Mouse (Mus musculus) midbrain, postnatal 0 days (tissue): ENCODE results near the gene Ssh2. TPM values are rescaled to one million over a fixed set of nuclear protein-coding genes. Genes with fewer than 3 reads are reported as not detected.

Source experiments
- ATAC-seq: fragments of 200-750 bp; cut with Nextera tagmentation; 2 replicates; pipeline ENCODE4 v1.8.0; 2017; ENCODE audit warnings: moderate number of reproducible peaks, mild to moderate bottlenecking, moderate TSS enrichment, moderate library complexity; ENCODE audit not compliant: low FRiP score
- DNase-seq: peaks from one replicate; pipeline ENCODE4 v3.0.0-alpha.2; 2015; ENCODE audit warnings: low spot score
- H3K27ac ChIP-seq: fragments of 300-500 bp; sonication (generic); 2 replicates; pipeline ENCODE4 v1.5.1; 2014; ENCODE audit warnings: low read depth, mild to moderate bottlenecking, low read length, mixed read lengths
- H3K27me3 ChIP-seq: fragments of 300-500 bp; sonication (generic); 2 replicates; pipeline ENCODE4 v1.6.1; 2014; ENCODE audit warnings: low read length, control low read depth, mixed read lengths; ENCODE audit not compliant: insufficient read depth
- H3K36me3 ChIP-seq: fragments of 300-500 bp; sonication (generic); 2 replicates; pipeline ENCODE4 v1.6.1; 2014; ENCODE audit warnings: low read length, control low read depth, mixed read lengths; ENCODE audit not compliant: insufficient read depth
- H3K4me1 ChIP-seq: fragments of 300-500 bp; sonication (generic); 2 replicates; pipeline ENCODE4 v1.6.1; 2014; ENCODE audit warnings: mild to moderate bottlenecking, control low read depth, antibody characterized with exemption, low read length, mixed read lengths; ENCODE audit not compliant: insufficient read depth
- H3K4me2 ChIP-seq: fragments of 300-500 bp; sonication (generic); 2 replicates; pipeline ENCODE4 v1.6.1; 2014; ENCODE audit warnings: low read depth, mild to moderate bottlenecking, low read length, mixed read lengths; ENCODE audit not compliant: poor library complexity, severe bottlenecking
- H3K4me3 ChIP-seq: fragments of 300-500 bp; sonication (generic); 2 replicates; pipeline ENCODE4 v1.5.1; 2014; ENCODE audit warnings: low read depth, mild to moderate bottlenecking, low read length, moderate library complexity
- H3K9ac ChIP-seq: fragments of 300-500 bp; sonication (generic); replicated peaks from 2 replicates; pipeline ENCODE4 v1.6.1; 2014; ENCODE audit warnings: mild to moderate bottlenecking, low read length, moderate library complexity, mixed read lengths; ENCODE audit not compliant: poor library complexity, severe bottlenecking
- H3K9me3 ChIP-seq: fragments of 300-500 bp; sonication (generic); 2 replicates; pipeline ENCODE4 v1.6.1; 2016; ENCODE audit warnings: low read length, control low read depth
- CTCF ChIP-seq: IDR thresholded peaks from 2 replicates; pipeline ENCODE4 v1.5.1; 2016; ENCODE audit warnings: antibody characterized with exemption, mild to moderate bottlenecking
- WGBS: fragments of 180-500 bp; shearing (Covaris S2); extraction: QIAGEN DNeasy Blood & Tissue Kit; methylation state at CpG from one replicate; pipeline ENCODE4 v1.1.7; 2014; 5-methylcytosine and 5-hydroxymethylcytosine counted together
- polyA plus RNA-seq: library from polyadenylated mRNA; unstranded; fragments of >200 nt; fragmentation: Nextera tagmentation; extraction: Ambion mirVana; gene quantifications from 2 replicates; pipeline ENCODE4 v1.2.1, GENCODE M21; 2015
- total RNA-seq: library from RNA; depleted of rRNA; stranded (reverse); fragments of >200 nt; gene quantifications from 2 replicates; pipeline ENCODE4 v1.2.3, GENCODE M21; 2014

Ssh2 gene
- total and polyA plus RNA-seq, 2 experiments from 2014 or later: 14.5 to 43.2 TPM

- no peaks in the 10 kb centered on the region for H3K27me3 ChIP-seq
- no peak overlapping the region for H3K27ac ChIP-seq
- H3K4me1 ChIP-seq: no peaks in the 10 kb centered on the region
- H3K4me2 ChIP-seq: no peak overlapping the region
- H3K36me3 ChIP-seq: peaks cover 24% of the 10 kb centered on the region
- no peak for DNase-seq
- 95% methylated on average over 7 of the region's 7 CpGs for WGBS
- H3K9ac ChIP-seq: no peak overlapping the region
- no peak for ATAC-seq
- no peak for TF ChIP-seq CTCF
- H3K4me3 ChIP-seq: no peak overlapping the region
- no peaks in the 10 kb centered on the region for H3K9me3 ChIP-seq
Measured at GRCm38 (mm10) chr11:77449224-77449623, 233.1 kb downstream of the Ssh2 start.

- no peak for DNase-seq
- Histone ChIP-seq H3K27me3 (no peaks in the 10 kb centered on the region), H3K9me3 (no peaks in the 10 kb centered on the region), H3K27ac (no peak overlapping the region), H3K4me2 (no peak overlapping the region), H3K9ac (no peak overlapping the region), H3K4me1 (no peaks in the 10 kb centered on the region), H3K36me3 (peaks cover 38% of the 10 kb centered on the region), H3K4me3 (no peak overlapping the region)
- no peak for ATAC-seq
- 99% methylated on average over 2 of the region's 2 CpGs for WGBS
- no peak for TF ChIP-seq CTCF
Measured at GRCm38 (mm10) chr11:77451670-77452069, 235.6 kb downstream of the Ssh2 start.

GRCm38 (mm10) chr11:77453388-77453787 lies 237.3 kb downstream of the Ssh2 start:
- H3K27ac ChIP-seq: no peak overlapping the region
- H3K9ac ChIP-seq: no peak overlapping the region
- H3K36me3 ChIP-seq: peaks cover 40% of the 10 kb centered on the region
- 98% methylated on average over 2 of the region's 2 CpGs for WGBS
- H3K4me1 ChIP-seq: no peaks in the 10 kb centered on the region
- TF ChIP-seq CTCF: no peak
- no peaks in the 10 kb centered on the region for H3K9me3 ChIP-seq
- DNase-seq (no peak), ATAC-seq (no peak)
- H3K4me3 ChIP-seq: no peak overlapping the region
- no peaks in the 10 kb centered on the region for H3K27me3 ChIP-seq
- no peak overlapping the region for H3K4me2 ChIP-seq

GRCm38 (mm10) chr11:77455770-77456510 lies 239.9 kb downstream of the Ssh2 start:
- Histone ChIP-seq H3K4me1 (no peaks in the 10 kb centered on the region), H3K9ac (no peak overlapping the region), H3K4me2 (no peak overlapping the region), H3K9me3 (no peaks in the 10 kb centered on the region), H3K27ac (no peak overlapping the region), H3K36me3 (peaks cover 24% of the 10 kb centered on the region), H3K27me3 (peaks cover 4% of the 10 kb centered on the region; the same call in 1 of the 2 replicates), H3K4me3 (no peak overlapping the region)
- TF ChIP-seq CTCF: no peak
- no peak for DNase-seq
- ATAC-seq: no peak
- 90% methylated on average over 9 of the region's 9 CpGs for WGBS

- Histone ChIP-seq H3K9ac (no peak overlapping the region), H3K36me3 (peaks cover 24% of the 10 kb centered on the region), H3K9me3 (no peaks in the 10 kb centered on the region), H3K4me3 (no peak overlapping the region), H3K27me3 (peaks cover 9% of the 10 kb centered on the region; the same call in 1 of the 2 replicates), H3K4me2 (no peak overlapping the region), H3K4me1 (no peaks in the 10 kb centered on the region), H3K27ac (no peak overlapping the region)
- ATAC-seq: no peak
- TF ChIP-seq CTCF: no peak
- DNase-seq: peak; percentile 75
- WGBS: 81% methylated on average over 6 of the region's 6 CpGs
Measured at GRCm38 (mm10) chr11:77456866-77457265, 240.8 kb downstream of the Ssh2 start.

DNA sequence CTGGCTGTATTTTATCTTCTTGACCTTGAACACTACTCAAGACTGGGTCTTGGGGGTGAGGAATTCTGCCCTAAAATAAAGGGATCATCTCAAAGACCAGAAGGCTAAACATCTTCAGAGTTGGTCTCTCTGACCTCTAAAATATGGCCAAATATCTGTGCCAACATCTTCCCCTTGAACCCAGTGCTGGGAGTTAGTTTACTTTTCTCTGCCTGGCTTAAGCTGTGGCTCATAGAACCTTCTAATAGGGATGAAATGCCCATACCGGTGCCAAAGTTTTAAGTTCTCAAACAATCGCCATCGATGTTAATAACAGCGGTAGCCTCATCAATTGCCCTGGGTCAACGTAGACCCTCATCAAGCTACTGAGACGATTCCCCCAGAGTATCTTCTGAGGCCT lies 245.8 kb downstream of the Ssh2 start:
- Histone ChIP-seq H3K4me2 (peak overlapping the region; percentile 100), H3K27me3 (peaks cover 25% of the 10 kb centered on the region), H3K9me3 (no peaks in the 10 kb centered on the region), H3K27ac (no peak overlapping the region), H3K4me3 (peak overlapping the region; percentile 57), H3K9ac (peak overlapping the region; percentile 56; the same call in 1 of the 2 replicates), H3K4me1 (peaks cover 3% of the 10 kb centered on the region; the same call in 1 of the 2 replicates), H3K36me3 (no peaks in the 10 kb centered on the region)
- WGBS: 4% methylated on average over 6 of the region's 6 CpGs
- DNase-seq (no peak), ATAC-seq (no peak)
- no peak for TF ChIP-seq CTCF
